13 mouse cellular contexts compared by ENCODE assay signal in the genomic region with DNA sequence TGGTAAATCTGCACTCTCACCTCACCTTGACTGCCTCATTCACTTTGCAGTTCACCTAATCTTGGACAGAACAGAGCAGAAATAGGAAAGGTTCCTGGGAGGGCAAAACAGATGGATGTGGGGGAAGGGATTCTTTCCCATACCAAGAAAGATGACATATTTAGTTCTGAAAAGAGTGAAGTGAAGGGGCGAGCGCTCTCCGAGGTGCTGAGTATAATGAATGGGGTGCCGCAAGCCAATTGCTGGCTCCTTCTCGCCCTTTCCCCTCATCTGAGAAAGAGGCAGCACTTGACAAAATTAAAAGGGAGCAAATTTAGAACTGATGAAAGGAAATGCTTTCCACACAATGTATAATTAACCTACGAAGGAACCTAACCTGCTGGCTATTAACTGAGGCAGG.
DNase-seq lines count a peak whose midpoint lies in the region; ATAC-seq and TF ChIP-seq lines count a peak whose summit lies in the region.
"Had no signal": no experiment of that assay in that cellular context is flagged by ENCODE, and none has a peak within 500 bp of the region (broad histone marks: within the 10 kb centered on the region; RNA-seq: fewer than 3 reads in every experiment).

No protein-coding gene starts in this region.

- no peaks in the 10 kb centered on the region for H3K36me3 ChIP-seq in forebrain, embryonic 14.5 days (ENCODE audit: control insufficient read depth, insufficient read depth, low read length)
- H3K36me3 ChIP-seq in forebrain, embryonic 13.5 days (ENCODE audit: poor library complexity, severe bottlenecking): no peaks in the 10 kb centered on the region
- no peaks in the 10 kb centered on the region for H3K36me3 ChIP-seq in limb, embryonic 14.5 days (ENCODE audit: control insufficient read depth, insufficient read depth, low read length)
- H3K36me3 ChIP-seq: neural tube, embryonic 13.5 days had no signal

- no peaks in the 10 kb centered on the region for H3K4me1 ChIP-seq in forebrain, embryonic 14.5 days (ENCODE audit: control insufficient read depth, insufficient read depth, low read length)
- H3K4me1 ChIP-seq in forebrain, embryonic 13.5 days: peaks cover 15% of the 10 kb centered on the region
- no peaks in the 10 kb centered on the region for H3K4me1 ChIP-seq in lung, adult 2 months (ENCODE audit: control insufficient read depth, insufficient read depth, low read length)
- no peaks in the 10 kb centered on the region for H3K4me1 ChIP-seq in limb, embryonic 14.5 days (ENCODE audit: control insufficient read depth, insufficient read depth, low read length)
- H3K4me1 ChIP-seq: neural tube, embryonic 13.5 days had no signal

- WGBS in forebrain, embryonic 14.5 days: 42% methylated on average over 6 of the region's 6 CpGs
- WGBS in forebrain, embryonic 13.5 days: 34% methylated on average over 6 of the region's 6 CpGs
- 29% methylated on average over 6 of the region's 6 CpGs for WGBS in lung, adult 2 months
- WGBS in limb, embryonic 14.5 days: 25% methylated on average over 6 of the region's 6 CpGs

- no peak for DNase-seq in forebrain, embryonic 14.5 days (ENCODE audit: low spot score)
- DNase-seq in lung, postnatal 10 days: peak; percentile 5
- no peak for DNase-seq in lung, adult 2 months
- peak; percentile 48 for DNase-seq in brain, embryonic 14.5 days (ENCODE audit: low read depth)
- peak; percentile 52 for DNase-seq in limb, embryonic 14.5 days (ENCODE audit: low spot score)
- no peak for DNase-seq in left cerebral cortex, adult 2 months (ENCODE audit: extremely low spot score in 1 of 2, low spot score in 2 of 2)
- no peak for DNase-seq in layer of hippocampus, adult 9-11 months
- DNase-seq: adrenal gland, postnatal 36 days; cerebellum, postnatal 25 days; kidney, postnatal 25 days had no signal

- H3K9me3 ChIP-seq in forebrain, embryonic 14.5 days (replicated peaks; ENCODE audit: control insufficient read depth, low read length): no peaks in the 10 kb centered on the region
- no peaks in the 10 kb centered on the region for H3K9me3 ChIP-seq in forebrain, embryonic 13.5 days (replicated peaks)
- H3K9me3 ChIP-seq in limb, embryonic 14.5 days (ENCODE audit: control insufficient read depth, low read length): no peaks in the 10 kb centered on the region
- H3K9me3 ChIP-seq: neural tube, embryonic 13.5 days had no signal

- TF ChIP-seq POLR2A in lung, adult 2 months (IDR thresholded peaks at IDR 0.05; ENCODE audit: borderline replicate concordance, extremely low read depth, low read depth, low read length): no peak
- no peak for TF ChIP-seq POLR2A in brain, embryonic 14.5 days (IDR thresholded peaks at IDR 0.05; ENCODE audit: borderline replicate concordance, extremely low read depth, insufficient read depth, insufficient read length, poor library complexity, severe bottlenecking)
- TF ChIP-seq POLR2A in limb, embryonic 14.5 days (IDR thresholded peaks at IDR 0.05; ENCODE audit: borderline replicate concordance, extremely low read depth, insufficient read depth, insufficient read length): no peak

- TF ChIP-seq CTCF in lung, adult 2 months (IDR thresholded peaks at IDR 0.05; ENCODE audit: insufficient read depth, low read length): no peak
- no peak for TF ChIP-seq CTCF in brain, embryonic 14.5 days (IDR thresholded peaks at IDR 0.05; ENCODE audit: borderline replicate concordance, extremely low read depth, insufficient read depth, insufficient read length)
- no peak for TF ChIP-seq CTCF in left cerebral cortex, adult 2 months (IDR thresholded peaks at IDR 0.05)

- ATAC-seq in forebrain, embryonic 14.5 days: peak; percentile 20; the same call in 1 of the 2 replicates
- ATAC-seq in forebrain, embryonic 13.5 days: no peak
- ATAC-seq in limb, embryonic 14.5 days (ENCODE audit: low FRiP score, low read depth): no peak

- H3K4me3 ChIP-seq in forebrain, embryonic 14.5 days (ENCODE audit: low read depth, low read length): no peak overlapping the region
- H3K4me3 ChIP-seq in forebrain, embryonic 13.5 days: no peak overlapping the region
- no peak overlapping the region for H3K4me3 ChIP-seq in lung, adult 2 months (replicated peaks; ENCODE audit: extremely low read depth, low read depth, low read length)
- H3K4me3 ChIP-seq in limb, embryonic 14.5 days (replicated peaks; ENCODE audit: low read length): no peak overlapping the region
- no peak overlapping the region for H3K4me3 ChIP-seq in left cerebral cortex, adult 2 months
- H3K4me3 ChIP-seq: erythroblast, embryonic 14.5 days; neural tube, embryonic 13.5 days had no signal

- no peaks in the 10 kb centered on the region for H3K27me3 ChIP-seq in forebrain, embryonic 14.5 days (replicated peaks; ENCODE audit: control insufficient read depth, insufficient read depth, low read length)
- H3K27me3 ChIP-seq in forebrain, embryonic 13.5 days: no peaks in the 10 kb centered on the region
- H3K27me3 ChIP-seq in limb, embryonic 14.5 days (ENCODE audit: control insufficient read depth, insufficient read depth, low read length): no peaks in the 10 kb centered on the region
- H3K27me3 ChIP-seq: neural tube, embryonic 13.5 days had no signal

- intact Hi-C loops in left cerebral cortex, adult 2 months (cut with DNase I): no loop called here

- H3K9ac ChIP-seq in forebrain, embryonic 14.5 days (ENCODE audit: low read length): no peak overlapping the region
- H3K9ac ChIP-seq in forebrain, embryonic 13.5 days: no peak overlapping the region
- no peak overlapping the region for H3K9ac ChIP-seq in limb, embryonic 14.5 days (ENCODE audit: low read depth, low read length, severe bottlenecking)
- H3K9ac ChIP-seq: neural tube, embryonic 13.5 days had no signal

- H3K27ac ChIP-seq in forebrain, embryonic 14.5 days (ENCODE audit: low read depth, low read length): no peak overlapping the region
- H3K27ac ChIP-seq in forebrain, embryonic 13.5 days: no peak overlapping the region; the same call in 1 of the 2 replicates
- H3K27ac ChIP-seq in limb, embryonic 14.5 days (replicated peaks; ENCODE audit: low read depth, low read length): no peak overlapping the region
- no peak overlapping the region for H3K27ac ChIP-seq in left cerebral cortex, adult 2 months
- H3K27ac ChIP-seq: neural tube, embryonic 13.5 days had no signal

- no peak overlapping the region for H3K4me2 ChIP-seq in forebrain, embryonic 14.5 days (ENCODE audit: low read length)
- no peak overlapping the region for H3K4me2 ChIP-seq in forebrain, embryonic 13.5 days
- no peak overlapping the region for H3K4me2 ChIP-seq in limb, embryonic 14.5 days (replicated peaks; ENCODE audit: low read depth, low read length, severe bottlenecking)
- H3K4me2 ChIP-seq: neural tube, embryonic 13.5 days had no signal

Comparison
In these comparisons a context has a peak if more than half of its experiments do, and no peak if none do; other contexts are left out.
1. DNase-seq: peak in lung, postnatal 10 days (single experiment), brain, embryonic 14.5 days (single experiment) and limb, embryonic 14.5 days (single experiment); none in forebrain, embryonic 14.5 days (single experiment), lung, adult 2 months (single experiment), left cerebral cortex, adult 2 months (0 of 2) and layer of hippocampus, adult 9-11 months (single experiment).